Mouse (Mus musculus): ENCODE data around the gene Tex14.
"Not testable (repeated sequence)": the region's sequence is repeated elsewhere in the genome, so short reads cannot be mapped to it uniquely, and the experiment has no call there.

The Tex14 gene

DNA sequence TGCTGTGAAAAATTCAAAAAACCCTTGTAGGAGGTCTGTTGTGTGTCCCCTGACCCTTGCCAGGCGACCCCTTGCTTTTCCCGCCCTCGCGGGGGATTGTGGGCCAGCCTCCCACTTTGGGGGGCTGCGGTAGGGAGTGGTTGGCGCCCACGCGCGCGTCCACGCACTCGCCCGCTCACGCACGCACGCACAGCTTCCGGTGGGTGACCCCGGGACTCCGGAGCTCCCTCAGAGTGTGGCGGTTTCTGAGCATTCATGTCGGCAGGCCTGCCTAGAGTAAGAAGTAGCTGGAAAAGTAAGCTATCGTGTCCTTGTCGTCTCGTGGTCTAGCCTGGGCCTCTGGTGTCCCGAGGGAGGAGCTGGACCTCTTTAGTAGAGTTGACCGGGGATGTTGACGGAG lies at the start of gene Tex14, which contains the start of gene Rad51c:
Tex14 (plus strand) TSS at position 190 of the 400 bp plus-strand sequence.
Rad51c (minus strand) TSS at position 79 of the 400 bp plus-strand sequence.
- peak; percentile 35 to 45 for DNase-seq (ENCODE audit: low spot score in 2 of 2)

DNA sequence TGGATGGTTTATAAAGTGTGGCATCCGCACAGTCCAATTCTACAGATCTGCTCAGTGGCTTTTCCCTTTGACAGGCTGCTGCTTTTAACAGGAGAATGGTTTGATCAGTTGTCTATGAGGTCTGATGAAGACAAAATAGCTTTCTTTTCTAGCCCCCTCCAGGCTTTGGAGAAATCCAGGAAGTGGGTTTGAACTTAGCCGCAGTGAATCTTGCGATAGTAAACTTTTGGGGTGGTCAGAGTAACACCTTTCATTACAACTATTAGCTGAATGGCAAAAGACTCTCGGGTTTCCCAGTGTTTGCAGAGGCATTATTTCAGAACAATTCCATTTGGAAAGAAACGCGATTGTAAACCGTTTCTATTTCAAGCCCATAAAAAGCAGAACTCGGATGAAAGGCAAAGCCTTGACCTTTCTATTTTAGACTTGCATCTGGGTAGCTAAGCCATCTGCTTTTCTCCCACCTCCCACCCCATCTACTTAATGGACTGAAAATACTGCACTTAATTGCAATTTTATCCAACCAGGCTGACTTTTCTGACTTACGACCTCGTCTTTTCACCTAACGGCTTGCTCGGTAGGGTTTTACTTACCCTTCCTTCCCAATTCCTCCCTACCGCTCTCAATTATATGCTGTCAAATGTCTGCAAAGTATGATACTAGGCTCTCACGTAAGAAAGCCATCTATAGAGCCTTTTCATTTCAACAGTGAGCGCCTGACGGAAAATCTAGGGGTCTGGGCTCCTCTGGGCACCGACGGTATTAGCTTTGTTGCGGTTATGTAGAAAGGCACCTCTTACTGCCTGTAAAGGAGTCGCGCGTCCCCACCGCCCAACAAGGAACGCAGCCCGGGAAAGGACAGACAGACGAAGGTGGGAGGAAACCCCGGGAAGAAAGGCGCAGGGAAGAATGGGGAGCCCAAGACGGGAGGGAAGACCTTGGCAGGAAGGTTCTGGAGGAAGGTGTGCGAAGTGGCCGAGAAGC lies 47.3 kb upstream of the Tex14 start:
- DNase-seq (ENCODE audit: low spot score in 2 of 2): peak in 1 of 2 experiments; percentile 20

DNA sequence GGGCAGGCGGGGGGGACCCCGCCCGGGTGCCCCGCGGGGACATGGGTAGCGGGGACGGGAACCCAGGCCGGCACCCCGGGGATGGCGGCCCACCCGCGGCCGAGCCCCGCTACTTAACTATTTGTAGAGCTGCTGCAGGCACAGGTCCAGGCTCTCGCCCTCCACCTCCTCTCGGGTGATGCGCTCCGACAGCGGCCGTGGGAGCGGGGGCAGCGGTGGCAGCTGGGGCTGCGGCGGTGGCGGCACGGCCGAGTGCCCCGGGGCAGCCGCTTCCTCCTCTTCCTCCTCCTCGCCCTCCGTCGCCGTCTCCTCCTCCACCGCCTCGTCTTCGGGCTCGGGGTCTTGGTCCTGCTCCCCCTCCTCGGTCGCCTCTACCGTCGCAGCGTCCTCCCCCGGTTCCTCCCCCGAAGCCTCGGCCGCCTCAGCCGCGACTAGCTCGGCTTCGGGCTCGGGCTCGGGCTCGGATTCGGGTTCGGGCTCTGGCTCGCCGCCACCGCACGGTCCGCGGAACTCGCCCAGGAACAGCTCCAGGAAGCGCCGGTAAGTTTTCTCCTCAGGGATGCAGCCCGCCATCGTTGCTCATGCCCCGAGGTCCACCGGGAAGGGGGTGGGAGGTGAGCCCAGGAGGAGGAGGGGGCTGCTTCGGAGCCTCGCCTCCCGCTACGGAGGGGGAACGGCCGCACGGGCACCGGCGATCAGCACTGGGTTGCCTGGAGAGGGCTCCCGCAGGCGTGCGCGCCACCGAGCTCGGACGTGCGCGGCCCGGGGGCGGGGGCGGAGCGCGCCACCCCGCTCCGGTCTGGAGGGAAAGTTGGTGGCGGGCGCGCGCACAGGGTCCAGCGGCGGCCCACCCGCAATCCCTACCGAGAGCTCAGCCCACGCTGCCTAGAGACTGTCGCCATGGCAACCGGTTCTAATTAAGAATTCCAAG lies 46.3 kb upstream of the Tex14 start, which contains the start of gene Ppm1e:
Ppm1e (minus strand) TSS at position 693 of the 931 bp plus-strand sequence.
- peak; percentile 87 to 88 for DNase-seq (ENCODE audit: low spot score in 2 of 2)

DNA sequence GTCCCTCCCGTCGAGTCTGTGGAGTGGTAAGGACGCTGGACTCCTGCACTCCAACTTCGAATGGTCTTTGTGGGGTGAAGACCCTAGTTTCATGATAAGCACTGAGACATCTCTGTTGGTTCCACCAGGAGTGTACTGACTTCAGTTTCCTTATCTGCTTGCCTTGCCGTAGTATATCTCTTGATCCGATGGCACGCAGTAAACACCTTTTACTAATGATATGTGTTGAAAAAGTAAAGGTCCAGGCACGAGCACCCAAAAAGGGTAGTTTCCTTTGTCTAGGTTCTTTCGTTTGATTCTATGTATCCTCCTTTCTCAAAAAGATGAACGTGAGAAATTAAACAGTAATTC lies 45.6 kb upstream of the Tex14 start:
- DNase-seq (ENCODE audit: low spot score in 2 of 2): no peak

DNA sequence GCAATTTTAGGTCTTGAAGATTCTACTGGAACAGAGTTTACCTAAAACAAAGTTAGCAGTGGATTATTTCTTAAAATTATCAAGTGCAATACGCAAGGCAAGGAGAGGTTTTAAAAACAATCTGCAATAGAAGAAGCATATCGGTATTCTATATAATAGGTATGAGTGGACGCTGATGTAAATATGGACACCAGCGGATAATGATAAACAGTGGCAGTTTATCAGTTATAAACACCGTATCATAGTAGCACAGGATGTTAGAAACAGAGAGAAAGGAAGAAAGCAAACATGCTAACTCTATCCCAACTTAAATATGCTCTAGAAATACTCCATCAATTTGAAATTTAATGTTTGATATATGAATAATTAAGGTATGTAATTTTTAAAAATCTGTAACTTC lies 39.7 kb upstream of the Tex14 start:
- DNase-seq (ENCODE audit: low spot score in 2 of 2): no peak

DNA sequence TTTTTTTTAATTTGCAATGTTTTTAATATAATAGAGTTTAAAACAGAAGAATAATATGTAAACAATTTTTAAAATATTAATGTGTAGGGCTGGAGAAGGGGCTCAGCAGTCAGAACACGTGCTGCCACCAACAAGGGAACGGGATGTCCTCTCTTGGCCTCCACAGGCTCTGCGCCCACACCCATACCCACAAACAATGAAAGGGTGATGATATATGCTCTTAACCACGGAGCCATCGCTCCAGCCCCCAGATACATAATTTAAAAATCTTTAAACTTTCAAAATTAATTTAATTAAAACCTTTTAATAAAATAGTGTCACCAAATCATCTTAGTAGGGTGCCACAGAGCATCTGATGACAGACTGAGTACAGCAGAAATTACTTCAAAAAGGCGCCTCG lies 37.8 kb upstream of the Tex14 start:
- DNase-seq (ENCODE audit: low spot score in 2 of 2): no peak

DNA sequence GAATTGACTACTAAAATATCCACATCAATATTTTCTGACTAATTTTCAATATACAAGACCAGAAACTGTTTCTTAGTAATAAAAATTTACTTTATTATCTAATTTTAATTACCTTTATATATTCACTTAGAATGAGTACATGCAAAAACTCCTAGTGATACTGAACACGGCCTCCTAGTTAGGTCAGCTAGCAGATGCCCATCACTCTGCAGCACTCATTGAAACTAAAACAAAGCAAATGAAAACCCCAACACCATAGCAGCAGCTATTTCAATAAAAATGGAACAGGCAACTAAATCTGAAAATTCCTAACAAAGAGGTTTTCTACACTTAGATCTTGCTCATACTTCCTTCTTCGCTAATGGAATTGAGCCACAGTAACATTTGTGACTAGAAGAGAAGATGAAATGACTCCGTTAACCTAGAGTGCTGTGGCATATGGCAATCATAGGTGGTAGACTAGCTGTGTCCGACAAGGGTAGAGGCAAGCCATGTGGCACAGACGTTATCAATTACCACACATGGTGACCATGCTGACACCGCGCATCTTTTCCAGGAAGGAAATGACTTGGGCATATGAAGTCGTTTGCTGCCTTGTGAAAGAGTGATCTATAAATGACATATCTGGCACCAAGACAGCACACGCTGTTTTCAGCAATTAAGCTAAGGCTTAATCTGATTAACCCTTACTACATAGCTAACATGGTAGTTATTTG lies 36.8 kb upstream of the Tex14 start:
- DNase-seq (ENCODE audit: low spot score in 2 of 2): no peak

DNA sequence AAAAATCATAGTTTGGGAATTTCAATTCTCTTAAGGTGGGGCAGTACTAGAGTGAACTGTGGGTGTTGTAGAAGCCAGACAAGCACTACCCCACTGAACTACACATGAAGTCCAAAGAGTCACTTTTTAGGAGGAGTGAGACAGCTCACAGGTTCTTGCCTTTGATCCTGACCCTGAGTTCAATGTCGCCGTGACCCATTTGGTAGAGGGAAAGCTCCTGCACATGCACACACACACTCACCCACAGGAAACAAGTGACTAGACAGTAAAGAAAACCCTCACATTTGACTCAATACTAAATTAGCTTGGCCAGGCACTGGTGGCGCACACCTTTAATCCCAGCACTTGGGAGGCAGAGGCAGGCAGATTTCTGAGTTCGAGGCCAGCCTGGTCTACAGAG lies 20.3 kb upstream of the Tex14 start:
- DNase-seq (ENCODE audit: low spot score in 2 of 2): no peak

DNA sequence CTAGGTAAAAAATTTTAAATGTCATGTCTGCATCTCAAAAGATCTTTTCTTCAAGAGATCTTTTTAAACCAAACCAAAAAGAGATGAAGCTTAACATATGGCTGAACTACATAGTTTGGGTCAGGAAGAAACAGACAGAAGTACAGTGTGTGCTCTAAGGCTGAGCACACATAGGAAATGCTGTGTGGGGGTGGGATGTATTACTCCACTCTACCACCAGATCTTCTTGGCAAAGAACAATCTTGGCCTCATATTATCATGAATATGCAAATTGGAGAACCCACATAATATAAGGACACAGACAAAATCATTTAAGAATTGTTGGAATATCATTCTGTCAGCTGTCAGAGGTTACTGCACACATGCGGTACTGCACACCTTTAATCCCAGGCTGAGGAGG lies 19.2 kb upstream of the Tex14 start:
- no peak for DNase-seq (ENCODE audit: low spot score in 2 of 2)

DNA sequence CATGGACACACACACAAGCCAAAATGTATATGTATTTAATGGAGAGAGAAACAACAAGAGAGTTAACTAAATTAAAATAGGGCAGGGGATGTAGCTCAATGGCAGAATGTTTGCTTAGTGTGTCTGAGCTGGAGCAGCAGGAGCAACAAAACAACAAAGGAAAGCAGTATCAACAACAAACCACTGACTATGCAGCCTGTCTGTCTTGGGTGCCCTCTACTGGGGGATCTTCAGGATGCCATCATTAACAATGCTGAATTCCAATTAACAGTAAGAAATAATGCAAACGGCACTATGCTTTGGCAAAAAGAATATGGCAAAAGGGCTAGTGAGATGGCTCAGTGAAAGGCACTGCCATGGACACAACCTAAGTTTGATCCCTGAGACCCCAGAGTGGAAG lies 11.0 kb upstream of the Tex14 start:
- peak in 1 of 2 experiments; percentile 24 for DNase-seq (ENCODE audit: low spot score in 2 of 2)

DNA sequence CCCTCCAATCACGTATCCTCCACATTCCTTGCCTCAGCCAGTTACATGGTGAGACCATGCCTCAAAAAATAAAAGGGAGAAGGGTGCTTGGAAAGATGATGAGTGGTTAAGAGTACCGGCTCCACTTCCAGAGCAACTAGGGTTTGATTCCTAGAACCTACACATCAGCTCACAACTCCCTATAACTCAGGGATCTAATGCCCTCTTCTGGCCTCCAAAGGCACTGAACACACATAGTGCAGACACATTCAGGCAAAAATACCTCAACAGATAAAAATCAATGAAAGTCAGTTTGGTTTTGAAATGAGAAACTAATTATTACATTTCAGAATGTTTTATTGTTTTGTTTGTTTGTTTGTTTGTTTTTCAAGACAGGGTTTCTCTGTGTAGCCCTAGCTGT lies 6.5 kb upstream of the Tex14 start:
- DNase-seq (ENCODE audit: low spot score in 2 of 2): no peak

DNA sequence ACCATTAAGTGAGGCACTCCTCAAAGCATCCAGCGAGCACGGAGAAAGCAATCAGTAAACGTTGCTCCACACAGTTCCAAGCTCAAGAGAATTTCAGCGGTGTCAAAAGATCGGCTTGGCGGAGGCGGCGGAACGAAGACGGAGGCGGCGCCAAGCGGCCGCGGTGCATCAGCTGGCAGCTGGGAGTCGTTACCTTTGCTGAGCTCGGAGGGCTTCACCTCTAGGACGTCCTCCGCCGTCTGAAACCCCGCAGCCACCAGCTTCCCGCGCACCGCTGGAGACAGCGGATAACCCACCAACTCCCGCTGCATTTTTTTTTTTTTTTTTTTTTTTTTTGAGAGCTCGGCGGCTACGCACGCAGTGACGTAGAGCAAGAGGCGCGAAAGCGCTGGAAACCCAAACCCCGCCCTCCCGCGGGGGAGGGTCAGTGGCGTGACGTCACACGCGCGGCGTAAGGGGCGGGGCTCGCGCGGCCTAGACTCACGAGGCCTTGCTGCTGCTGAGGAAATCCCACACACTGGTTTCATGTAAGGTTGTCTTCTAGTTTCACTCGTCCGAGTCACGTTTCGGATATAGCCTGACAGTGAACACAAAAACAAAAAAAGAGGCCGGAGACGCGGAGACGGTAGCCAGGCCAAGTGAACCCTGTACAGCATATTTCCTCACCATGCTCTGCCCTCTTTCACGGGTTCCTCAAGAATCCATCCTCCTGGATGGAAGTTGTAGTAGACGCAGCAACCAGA lies 583 bp upstream of the Tex14 start:
- peak; percentile 92 to 95 for DNase-seq (ENCODE audit: low spot score in 2 of 2)

DNA sequence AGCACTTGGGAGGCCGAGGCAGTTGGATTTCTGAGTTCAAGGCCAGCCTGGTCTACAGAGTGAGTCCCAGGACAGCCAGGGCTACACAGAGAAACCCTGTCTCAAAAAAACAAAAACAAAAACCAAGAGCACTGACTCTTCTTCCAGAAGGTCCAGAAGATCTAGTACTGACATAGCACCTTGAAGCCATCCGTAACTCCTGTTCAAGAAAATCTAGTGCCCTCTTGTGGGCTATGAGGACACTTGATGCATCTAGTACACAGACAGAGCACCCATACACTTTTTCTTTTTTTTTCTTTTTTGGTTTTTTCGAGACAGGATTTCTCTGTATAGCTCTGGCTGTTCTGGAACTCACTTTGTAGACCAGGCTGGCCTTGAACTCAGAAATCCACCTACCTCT lies 8.5 kb downstream of the Tex14 start:
- not testable (repeated sequence) for DNase-seq (ENCODE audit: low spot score in 2 of 2)

DNA sequence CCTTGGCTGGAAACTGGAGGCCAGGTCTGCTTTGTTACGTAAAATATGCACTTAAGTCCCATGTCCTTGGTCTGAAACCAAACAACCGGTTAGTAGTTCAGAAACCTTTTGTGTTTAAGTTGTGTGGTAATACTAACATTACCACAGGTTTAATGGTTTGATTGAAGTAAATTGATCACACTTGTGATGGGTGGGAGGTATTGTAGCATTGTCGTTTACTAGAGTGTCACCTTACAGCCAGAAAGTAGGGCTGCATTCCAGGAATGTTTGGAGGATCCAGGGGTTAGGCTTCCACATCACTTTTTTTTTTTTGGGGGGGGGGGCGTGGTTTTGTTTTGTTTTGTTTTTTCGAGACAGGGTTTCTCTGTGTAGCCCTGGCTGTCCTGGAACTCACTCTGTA lies 11.3 kb downstream of the Tex14 start:
- DNase-seq (ENCODE audit: low spot score in 2 of 2): no peak

DNA sequence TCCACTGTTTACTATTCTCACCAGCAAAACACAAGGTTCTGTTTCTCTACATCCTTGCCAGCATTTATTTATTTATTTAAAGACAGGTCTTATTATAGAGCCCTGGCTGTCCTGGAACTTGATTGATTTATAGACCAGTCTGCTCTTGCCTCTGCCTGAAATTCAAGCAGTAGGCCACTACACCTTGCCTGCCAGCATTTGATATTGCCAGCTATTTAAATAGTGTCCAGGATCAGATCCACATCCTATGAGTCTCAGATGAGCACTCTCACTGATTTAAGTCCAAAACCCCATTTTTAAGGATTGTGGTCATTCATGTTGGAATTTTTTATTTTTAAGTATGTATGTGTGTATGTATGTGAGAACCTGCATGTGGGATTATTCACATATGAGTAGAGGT lies 16.0 kb downstream of the Tex14 start:
- no peak for DNase-seq (ENCODE audit: low spot score in 2 of 2)

DNA sequence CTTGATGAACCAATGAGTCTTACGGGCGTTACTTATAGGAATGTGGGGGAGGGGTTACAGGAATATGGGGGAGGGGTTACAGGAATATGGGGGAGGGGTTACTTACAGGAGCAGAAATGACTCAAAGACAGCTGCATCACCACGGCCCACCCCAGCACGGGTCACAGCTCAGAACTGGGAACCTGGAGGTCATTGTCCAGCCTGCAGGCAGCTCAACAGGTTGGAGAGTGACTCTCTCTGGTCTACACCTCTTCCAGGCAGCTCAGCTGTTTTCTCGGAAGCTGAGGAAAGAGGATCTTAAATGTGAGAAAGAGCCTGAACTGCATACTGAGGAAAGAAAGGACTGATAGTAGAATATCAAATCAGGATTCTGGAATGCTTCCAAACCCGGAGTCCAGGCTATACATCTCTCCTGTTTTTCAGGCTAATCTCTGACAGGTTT lies 16.9 kb downstream of the Tex14 start:
- DNase-seq (ENCODE audit: low spot score in 2 of 2): peak in 1 of 2 experiments; percentile 33

DNA sequence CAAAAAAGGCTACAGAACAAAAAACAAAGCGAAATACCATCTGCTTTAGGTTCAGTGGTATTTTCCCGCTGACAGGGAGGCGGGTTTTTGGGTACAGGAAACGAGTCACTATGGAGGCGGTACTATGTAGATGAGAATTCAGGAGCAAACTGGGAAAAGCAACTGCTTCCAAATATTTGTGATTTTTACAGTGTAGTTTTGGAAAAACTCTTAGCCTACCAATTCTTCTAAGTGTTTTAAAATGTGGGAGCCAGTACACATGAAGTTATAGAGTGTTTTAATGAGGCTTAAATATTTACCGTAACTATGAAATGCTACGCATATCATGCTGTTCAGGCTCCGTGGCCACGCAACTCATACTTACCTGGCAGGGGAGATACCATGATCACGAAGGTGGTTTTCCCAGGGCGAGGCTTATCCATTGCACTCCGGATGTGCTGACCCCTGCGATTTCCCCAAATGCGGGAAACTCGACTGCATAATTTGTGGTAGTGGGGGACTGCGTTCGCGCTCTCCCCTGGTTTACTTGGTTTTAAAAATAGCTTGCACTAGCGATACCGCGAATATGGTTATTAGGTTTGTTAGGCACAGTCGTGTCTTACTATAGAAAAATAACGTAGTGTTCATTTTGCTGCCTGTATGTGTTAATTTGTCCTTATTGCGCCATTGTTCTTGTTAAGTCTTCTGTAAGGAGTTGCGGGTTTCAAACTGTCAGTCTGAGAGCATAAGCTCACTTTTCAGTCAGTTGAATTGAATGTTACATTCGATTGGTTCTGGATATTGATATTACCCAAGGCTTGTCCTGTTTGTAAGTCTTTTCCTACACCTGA lies 17.9 kb downstream of the Tex14 start:
- peak; percentile 88 to 90 for DNase-seq (ENCODE audit: low spot score in 2 of 2)

DNA sequence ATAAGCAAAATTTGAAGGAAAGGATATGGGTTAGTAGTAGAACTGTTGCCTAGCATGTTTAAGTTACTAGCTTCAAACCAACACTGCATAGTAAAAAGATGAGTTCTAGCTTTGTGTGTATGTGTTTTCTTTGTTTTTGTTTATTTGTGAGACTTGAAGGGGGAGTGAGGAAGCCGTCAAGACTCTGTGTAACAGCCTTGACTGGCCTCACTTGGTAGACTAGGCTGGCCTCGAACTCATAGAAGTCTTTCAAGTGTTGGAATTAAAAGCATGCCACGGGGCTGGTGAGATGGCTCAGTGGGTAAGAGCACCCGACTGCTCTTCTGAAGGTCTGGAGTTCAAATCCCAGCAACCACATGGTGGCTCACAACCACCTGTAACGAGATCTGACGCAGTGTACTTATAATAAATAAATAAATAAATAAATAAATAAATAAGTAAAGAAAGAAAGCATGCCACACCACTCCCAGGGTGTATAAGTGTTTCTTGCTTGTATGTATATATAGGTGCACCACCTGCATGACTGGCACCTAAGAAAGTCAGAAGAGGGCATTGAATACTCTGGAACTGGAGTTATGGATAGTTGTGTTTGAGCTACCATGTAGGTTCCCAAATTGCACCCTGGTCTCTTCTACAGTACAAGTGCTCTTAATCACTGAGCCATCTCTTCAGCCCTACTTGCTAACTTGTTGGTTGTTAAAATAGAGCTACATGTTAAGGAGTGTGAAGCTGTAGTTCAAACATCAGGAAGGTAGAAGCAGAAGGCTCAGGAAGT lies 18.9 kb downstream of the Tex14 start:
- no peak for DNase-seq (ENCODE audit: low spot score in 2 of 2)

DNA sequence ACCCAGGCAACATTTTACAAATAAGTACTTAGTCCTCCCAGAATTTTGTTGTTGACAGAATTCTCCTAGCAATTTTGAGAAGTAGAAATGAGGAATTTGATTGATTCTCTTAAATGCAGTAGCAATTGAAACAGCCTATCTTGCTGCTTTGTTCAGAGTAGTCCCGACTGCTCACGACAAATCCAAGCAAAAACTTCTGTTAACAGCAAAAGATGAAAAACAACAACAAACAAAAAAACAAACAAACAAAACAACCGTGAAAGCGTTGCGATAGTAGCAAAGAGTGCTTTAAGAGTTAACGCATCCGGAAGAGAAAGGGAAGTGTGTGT lies 21.2 kb downstream of the Tex14 start:
- DNase-seq (ENCODE audit: low spot score in 2 of 2): no peak

Data from frontal cortex, postnatal 10 days (tissue).